Mouse (Mus musculus): ENCODE results near the gene Gys1.

Gys1 gene

GRCm38 (mm10) chr7:45414740-45415224, 19.9 kb upstream of the Gys1 start:
- DNase-seq, result no peak

GRCm38 (mm10) chr7:45415636-45416035, 19.0 kb upstream of the Gys1 start:
- no peak for DNase-seq

GRCm38 (mm10) chr7:45417962-45418492, 16.6 kb upstream of the Gys1 start:
- no peak for DNase-seq

- no peak for DNase-seq
Observed at GRCm38 (mm10) chr7:45419859-45420614, 14.6 kb upstream of the Gys1 start.

- DNase-seq, result no peak
Observed at GRCm38 (mm10) chr7:45420615-45420919, 14.1 kb upstream of the Gys1 start, which contains the start of gene Lhb. TSS of gene Lhb (plus strand) at chr7:45420820.

- DNase-seq, result no peak
Observed at GRCm38 (mm10) chr7:45421194-45421593, 13.4 kb upstream of the Gys1 start.

GRCm38 (mm10) chr7:45426556-45426955, 8.1 kb upstream of the Gys1 start:
- DNase-seq, result no peak

- no peak for DNase-seq
Observed at GRCm38 (mm10) chr7:45433835-45434202, 825 bp upstream of the Gys1 start.

- DNase-seq, result no peak
Observed at GRCm38 (mm10) chr7:45435038-45435437, 394 bp downstream of the Gys1 start.

GRCm38 (mm10) chr7:45436444-45436843, 1.8 kb downstream of the Gys1 start:
- no peak for DNase-seq

GRCm38 (mm10) chr7:45437046-45437445, 2.4 kb downstream of the Gys1 start:
- no peak for DNase-seq

GRCm38 (mm10) chr7:45437521-45438276, 3.1 kb downstream of the Gys1 start, which contains the start of gene Ruvbl2:
TSS of gene Ruvbl2 (minus strand) at chr7:45438096.
- DNase-seq, result peak; percentile 34 to 42

GRCm38 (mm10) chr7:45443526-45444420, 9.1 kb downstream of the Gys1 start:
- DNase-seq, result no peak

- no peak for DNase-seq
Observed at GRCm38 (mm10) chr7:45446589-45446988, 11.9 kb downstream of the Gys1 start.

- DNase-seq, result no peak
Observed at GRCm38 (mm10) chr7:45447325-45447990, 12.8 kb downstream of the Gys1 start.

- no peak for DNase-seq
Observed at GRCm38 (mm10) chr7:45449974-45450373, 15.3 kb downstream of the Gys1 start.

GRCm38 (mm10) chr7:45451344-45451982, 16.8 kb downstream of the Gys1 start:
- peak; percentile 86 for DNase-seq

GRCm38 (mm10) chr7:45454971-45455370, 20.3 kb downstream of the Gys1 start:
- DNase-seq, result no peak

GRCm38 (mm10) chr7:45455932-45456696, 21.5 kb downstream of the Gys1 start:
- no peak for DNase-seq

GRCm38 (mm10) chr7:45456721-45457203, 22.1 kb downstream of the Gys1 start:
- DNase-seq, result no peak
